21 mouse cellular contexts compared by ENCODE assay signal in genomic region chr3:134610244-134610643, GRCm38 (mm10).
DNase-seq lines count a peak whose midpoint lies in the region; ATAC-seq and TF ChIP-seq lines count a peak whose summit lies in the region.
"Had no signal": no experiment of that assay in that cellular context is flagged by ENCODE, and none has a peak within 500 bp of the region (broad histone marks: within the 10 kb centered on the region; RNA-seq: fewer than 3 reads in every experiment).

No protein-coding gene starts in this region.

- DNase-seq in embryonic facial prominence, embryonic 14.5 days (ENCODE audit: low spot score), result peak; percentile 17
- no peak for DNase-seq in embryonic facial prominence, embryonic 10.5 days (ENCODE audit: low spot score)
- DNase-seq in hindbrain, postnatal 0 days (ENCODE audit: low spot score), result peak; percentile 66
- DNase-seq in midbrain, embryonic 14.5 days, result peak; percentile 63
- DNase-seq in retina, postnatal 1 day, result peak; percentile 26
- DNase-seq in ovary, postnatal 10 days (ENCODE audit: low spot score), result no peak
- DNase-seq: adrenal gland, postnatal 10 days; B cell, adult 2 months; cerebellum, adult 11-12 months; kidney, adult 2 months; kidney, postnatal 25 days; right cerebral cortex, postnatal 25 days had no signal

- ATAC-seq in embryonic facial prominence, embryonic 14.5 days (ENCODE audit: low read depth), result no peak
- ATAC-seq in hindbrain, postnatal 0 days, result no peak
- ATAC-seq in hindbrain, embryonic 16.5 days, result no peak
- no peak for ATAC-seq in midbrain, embryonic 14.5 days (ENCODE audit: low FRiP score, low TSS enrichment)
- ATAC-seq in midbrain, embryonic 13.5 days, result no peak
- ATAC-seq: forebrain, embryonic 15.5 days; liver, embryonic 12.5 days had no signal

- no peaks in the 10 kb centered on the region for H3K27me3 ChIP-seq in embryonic facial prominence, embryonic 14.5 days (replicated peaks; ENCODE audit: control insufficient read depth, insufficient read depth, low read length)
- no peaks in the 10 kb centered on the region for H3K27me3 ChIP-seq in embryonic facial prominence, embryonic 10.5 days (replicated peaks; ENCODE audit: low read depth, poor library complexity, severe bottlenecking)
- no peaks in the 10 kb centered on the region for H3K27me3 ChIP-seq in hindbrain, postnatal 0 days (ENCODE audit: insufficient read depth, low read length)
- no peaks in the 10 kb centered on the region for H3K27me3 ChIP-seq in hindbrain, embryonic 16.5 days (replicated peaks; ENCODE audit: control insufficient read depth, insufficient read depth, low read length)
- H3K27me3 ChIP-seq in midbrain, embryonic 14.5 days (ENCODE audit: control insufficient read depth, insufficient read depth, low read length), result no peaks in the 10 kb centered on the region
- no peaks in the 10 kb centered on the region for H3K27me3 ChIP-seq in midbrain, embryonic 13.5 days
- H3K27me3 ChIP-seq: forebrain, embryonic 15.5 days; liver, embryonic 12.5 days; lung, embryonic 15.5 days had no signal

- no peak overlapping the region for H3K27ac ChIP-seq in embryonic facial prominence, embryonic 14.5 days (replicated peaks; ENCODE audit: low read depth, low read length)
- no peak overlapping the region for H3K27ac ChIP-seq in embryonic facial prominence, embryonic 10.5 days (replicated peaks)
- H3K27ac ChIP-seq in hindbrain, postnatal 0 days, result no peak overlapping the region
- no peak overlapping the region for H3K27ac ChIP-seq in hindbrain, embryonic 16.5 days (ENCODE audit: low read depth, low read length)
- no peak overlapping the region for H3K27ac ChIP-seq in midbrain, embryonic 14.5 days (replicated peaks; ENCODE audit: low read depth, low read length)
- H3K27ac ChIP-seq in midbrain, embryonic 13.5 days, result no peak overlapping the region
- H3K27ac ChIP-seq: forebrain, embryonic 15.5 days; liver, embryonic 12.5 days; lung, embryonic 15.5 days; macrophage; midbrain, embryonic 10.5 days had no signal

- no peak overlapping the region for H3K9ac ChIP-seq in embryonic facial prominence, embryonic 14.5 days (ENCODE audit: low read depth, low read length)
- no peak overlapping the region for H3K9ac ChIP-seq in hindbrain, postnatal 0 days (replicated peaks; ENCODE audit: low read length)
- H3K9ac ChIP-seq in hindbrain, embryonic 16.5 days (ENCODE audit: low read depth, low read length), result no peak overlapping the region
- H3K9ac ChIP-seq in midbrain, embryonic 14.5 days (replicated peaks; ENCODE audit: low read length), result no peak overlapping the region
- H3K9ac ChIP-seq in midbrain, embryonic 13.5 days (replicated peaks), result no peak overlapping the region
- H3K9ac ChIP-seq: forebrain, embryonic 15.5 days; liver, embryonic 12.5 days; lung, embryonic 15.5 days had no signal

- no peaks in the 10 kb centered on the region for H3K9me3 ChIP-seq in embryonic facial prominence, embryonic 14.5 days (ENCODE audit: control insufficient read depth, low read length)
- H3K9me3 ChIP-seq in embryonic facial prominence, embryonic 10.5 days, result no peaks in the 10 kb centered on the region
- no peaks in the 10 kb centered on the region for H3K9me3 ChIP-seq in hindbrain, postnatal 0 days (ENCODE audit: low read length)
- no peaks in the 10 kb centered on the region for H3K9me3 ChIP-seq in hindbrain, embryonic 16.5 days (ENCODE audit: control insufficient read depth, low read length)
- H3K9me3 ChIP-seq in midbrain, embryonic 14.5 days (ENCODE audit: control insufficient read depth, low read length), result no peaks in the 10 kb centered on the region
- no peaks in the 10 kb centered on the region for H3K9me3 ChIP-seq in midbrain, embryonic 13.5 days
- H3K9me3 ChIP-seq: forebrain, embryonic 15.5 days; liver, embryonic 12.5 days; lung, embryonic 15.5 days; midbrain, embryonic 10.5 days had no signal

- 76% methylated on average over 4 of the region's 4 CpGs for WGBS in embryonic facial prominence, embryonic 14.5 days
- WGBS in embryonic facial prominence, embryonic 10.5 days, result 83% methylated on average over 4 of the region's 4 CpGs
- WGBS in hindbrain, postnatal 0 days, result 62% methylated on average over 4 of the region's 4 CpGs
- WGBS in hindbrain, embryonic 16.5 days, result 59% methylated on average over 4 of the region's 4 CpGs
- 75% methylated on average over 4 of the region's 4 CpGs for WGBS in midbrain, embryonic 14.5 days
- 72% methylated on average over 4 of the region's 4 CpGs for WGBS in midbrain, embryonic 13.5 days

- no peak overlapping the region for H3K4me3 ChIP-seq in embryonic facial prominence, embryonic 14.5 days (ENCODE audit: low read depth, low read length)
- H3K4me3 ChIP-seq in embryonic facial prominence, embryonic 10.5 days, result no peak overlapping the region
- H3K4me3 ChIP-seq in hindbrain, postnatal 0 days (ENCODE audit: low read length), result no peak overlapping the region
- H3K4me3 ChIP-seq in hindbrain, embryonic 16.5 days (ENCODE audit: low read length), result no peak overlapping the region
- H3K4me3 ChIP-seq in midbrain, embryonic 14.5 days (replicated peaks; ENCODE audit: low read depth, low read length), result no peak overlapping the region
- no peak overlapping the region for H3K4me3 ChIP-seq in midbrain, embryonic 13.5 days (replicated peaks)
- H3K4me3 ChIP-seq: erythroblast, embryonic 14.5 days; forebrain, embryonic 15.5 days; liver, embryonic 12.5 days; lung, embryonic 15.5 days; midbrain, embryonic 10.5 days had no signal

- no peaks in the 10 kb centered on the region for H3K36me3 ChIP-seq in embryonic facial prominence, embryonic 14.5 days (ENCODE audit: control insufficient read depth, insufficient read depth, low read length)
- H3K36me3 ChIP-seq in embryonic facial prominence, embryonic 10.5 days (replicated peaks), result no peaks in the 10 kb centered on the region
- H3K36me3 ChIP-seq in hindbrain, postnatal 0 days (ENCODE audit: insufficient read depth, low read length), result no peaks in the 10 kb centered on the region
- no peaks in the 10 kb centered on the region for H3K36me3 ChIP-seq in hindbrain, embryonic 16.5 days (ENCODE audit: control insufficient read depth, insufficient read depth, low read length)
- no peaks in the 10 kb centered on the region for H3K36me3 ChIP-seq in midbrain, embryonic 14.5 days (ENCODE audit: control insufficient read depth, insufficient read depth, low read length)
- H3K36me3 ChIP-seq in midbrain, embryonic 13.5 days, result no peaks in the 10 kb centered on the region
- H3K36me3 ChIP-seq: forebrain, embryonic 15.5 days; liver, embryonic 12.5 days; lung, embryonic 15.5 days; midbrain, embryonic 10.5 days had no signal

- TF ChIP-seq CTCF in hindbrain, postnatal 0 days (IDR thresholded peaks at IDR 0.05; ENCODE audit: low read depth), result peak; percentile 62

- H3K4me2 ChIP-seq in embryonic facial prominence, embryonic 14.5 days (ENCODE audit: low read depth, low read length), result no peak overlapping the region
- H3K4me2 ChIP-seq in hindbrain, postnatal 0 days (ENCODE audit: low read depth, low read length), result no peak overlapping the region
- H3K4me2 ChIP-seq in hindbrain, embryonic 16.5 days (ENCODE audit: low read length), result no peak overlapping the region
- no peak overlapping the region for H3K4me2 ChIP-seq in midbrain, embryonic 14.5 days (ENCODE audit: low read length)
- no peak overlapping the region for H3K4me2 ChIP-seq in midbrain, embryonic 13.5 days (replicated peaks)
- H3K4me2 ChIP-seq: forebrain, embryonic 15.5 days; heart, embryonic 11.5 days; liver, embryonic 12.5 days; lung, embryonic 15.5 days had no signal

- H3K4me1 ChIP-seq in embryonic facial prominence, embryonic 14.5 days (ENCODE audit: control insufficient read depth, insufficient read depth, low read length), result no peaks in the 10 kb centered on the region
- H3K4me1 ChIP-seq in embryonic facial prominence, embryonic 10.5 days, result 0 out of 2 replicates have a peak, but pooled peaks cover 4% of the 10 kb centered on the region
- no peaks in the 10 kb centered on the region for H3K4me1 ChIP-seq in hindbrain, postnatal 0 days (ENCODE audit: insufficient read depth, low read length)
- H3K4me1 ChIP-seq in hindbrain, embryonic 16.5 days (ENCODE audit: control insufficient read depth, insufficient read depth, low read depth, low read length), result peaks cover 4% of the 10 kb centered on the region; the same call in 1 of the 2 replicates
- peaks cover 5% of the 10 kb centered on the region for H3K4me1 ChIP-seq in midbrain, embryonic 14.5 days (ENCODE audit: control insufficient read depth, insufficient read depth, low read length)
- H3K4me1 ChIP-seq in midbrain, embryonic 13.5 days (replicated peaks), result peaks cover 15% of the 10 kb centered on the region
- H3K4me1 ChIP-seq: liver, embryonic 12.5 days; lung, embryonic 15.5 days had no signal

Comparison
In these comparisons a context has a peak if more than half of its experiments do, and no peak if none do; other contexts are left out.
1. DNase-seq: peak in embryonic facial prominence, embryonic 14.5 days (single experiment), hindbrain, postnatal 0 days (single experiment), midbrain, embryonic 14.5 days (single experiment) and retina, postnatal 1 day (single experiment); none in embryonic facial prominence, embryonic 10.5 days (single experiment) and ovary, postnatal 10 days (single experiment).